Mouse (Mus musculus) testis, adult 2 months (tissue): ENCODE measurements around the gene Olfr643. TPM values are rescaled to one million over a fixed set of nuclear protein-coding genes. Genes with fewer than 3 reads are reported as not detected.

Experiments used
- H3K27ac ChIP-seq: fragments of 200-500 bp; 2 replicates; pipeline ENCODE4 v1.5.1; 2012; ENCODE audit warnings: low read depth, low read length; ENCODE audit not compliant: control insufficient read depth, insufficient read depth
- H3K27me3 ChIP-seq: fragments of 200-500 bp; 2 replicates; pipeline ENCODE4 v1.6.1; 2012; ENCODE audit warnings: mild to moderate bottlenecking, low read length, moderate library complexity; ENCODE audit not compliant: control insufficient read depth, insufficient read depth
- H3K36me3 ChIP-seq: fragments of 200-500 bp; 2 replicates; pipeline ENCODE4 v1.6.1; 2012; ENCODE audit warnings: mild to moderate bottlenecking, low read length; ENCODE audit not compliant: control insufficient read depth, insufficient read depth
- H3K4me1 ChIP-seq: fragments of 200-500 bp; 2 replicates; pipeline ENCODE4 v1.6.1; 2012; ENCODE audit warnings: low read length; ENCODE audit not compliant: control insufficient read depth, insufficient read depth
- H3K4me3 ChIP-seq: fragments of 200-500 bp; 2 replicates; pipeline ENCODE4 v1.5.1; 2012; ENCODE audit warnings: low read depth, mild to moderate bottlenecking, low read length, moderate library complexity, mixed read lengths; ENCODE audit not compliant: control insufficient read depth
- CTCF ChIP-seq: fragments of 200-500 bp; IDR thresholded peaks from 2 replicates; pipeline ENCODE4 v1.5.1; 2012; ENCODE audit warnings: low read depth, mild to moderate bottlenecking, inconsistent platforms, low read length, moderate library complexity; ENCODE audit not compliant: control insufficient read depth, insufficient read depth, insufficient replicate concordance
- POLR2A ChIP-seq: fragments of 200-500 bp; IDR thresholded peaks from 2 replicates; pipeline ENCODE4 v1.6.1; 2012; ENCODE audit warnings: low read depth, mild to moderate bottlenecking, inconsistent platforms, low read length, moderate library complexity; ENCODE audit not compliant: control insufficient read depth
- polyA plus RNA-seq: library from polyadenylated mRNA; depleted of rRNA; stranded (reverse); fragments of >200 nt; gene quantifications from 2 replicates; pipeline ENCODE4 v1.2.3, GENCODE M21; 2012

The Olfr643 gene
- polyA plus RNA-seq, 1 experiment: 0.51 TPM

GRCm38 (mm10) chr7:104059215-104059614 lies 78.0 kb downstream of the Olfr643 start:
- H3K36me3 ChIP-seq: no peaks in the 10 kb centered on the region
- no peak overlapping the region for H3K4me3 ChIP-seq
- H3K27ac ChIP-seq: no peak overlapping the region
- no peak for TF ChIP-seq POLR2A
- no peak for TF ChIP-seq CTCF
- no peaks in the 10 kb centered on the region for H3K27me3 ChIP-seq
- H3K4me1 ChIP-seq: no peaks in the 10 kb centered on the region

DNA sequence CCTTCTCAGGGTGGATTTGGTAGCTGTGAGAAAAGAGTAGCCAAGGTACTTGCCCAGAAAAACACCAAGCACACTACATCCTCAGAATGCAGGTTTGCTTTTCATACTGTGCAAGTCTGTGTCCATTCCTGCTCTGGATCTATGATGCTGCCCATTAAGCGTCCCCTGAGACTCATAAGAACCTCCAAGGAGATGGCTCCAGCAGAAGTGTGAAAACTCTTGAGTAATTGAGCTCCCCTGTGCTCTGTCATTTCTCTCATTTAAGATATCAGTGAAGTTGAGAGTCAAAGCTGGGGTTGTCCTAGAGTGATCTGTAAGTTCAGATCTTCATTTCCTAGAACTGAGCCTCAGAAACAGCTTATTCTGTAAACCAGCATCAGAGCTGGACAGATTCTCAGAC lies 84.6 kb downstream of the Olfr643 start, which contains the start of gene Olfr642:
Gene Olfr642 (minus strand): TSS at position 101 of the 400 bp plus-strand sequence.
- no peak within 1 kb of the TSS for H3K27ac ChIP-seq
- no peak within 1 kb of the TSS for H3K4me3 ChIP-seq
- TF ChIP-seq CTCF (no peak), POLR2A (no peak)
- H3K27me3 ChIP-seq: no peaks in the 10 kb centered on the region
- no peaks in the 10 kb centered on the region for H3K36me3 ChIP-seq
- no peaks in the 10 kb centered on the region for H3K4me1 ChIP-seq

DNA sequence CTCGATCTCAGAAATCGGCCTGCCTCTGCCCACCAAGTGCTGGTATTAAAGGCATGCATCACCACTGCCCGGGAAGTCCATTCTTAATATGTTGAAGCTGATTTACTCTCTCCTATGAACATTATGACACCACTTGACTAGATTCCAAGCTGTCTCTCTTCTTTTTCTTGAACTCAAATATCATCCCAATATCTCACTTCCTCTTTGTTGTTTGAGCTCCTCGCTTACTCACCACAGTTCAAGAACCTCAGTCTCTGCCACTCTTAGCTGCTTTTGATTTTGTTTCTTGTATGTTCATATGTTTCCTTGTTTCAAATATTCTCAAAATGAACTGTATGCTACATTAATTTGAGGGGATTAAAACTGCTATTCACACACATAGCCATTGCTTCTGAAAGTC lies 86.5 kb downstream of the Olfr643 start:
- Histone ChIP-seq H3K27me3 (no peaks in the 10 kb centered on the region), H3K27ac (no peak overlapping the region), H3K4me1 (no peaks in the 10 kb centered on the region), H3K4me3 (no peak overlapping the region), H3K36me3 (no peaks in the 10 kb centered on the region)
- TF ChIP-seq CTCF (no peak), POLR2A (no peak)

DNA sequence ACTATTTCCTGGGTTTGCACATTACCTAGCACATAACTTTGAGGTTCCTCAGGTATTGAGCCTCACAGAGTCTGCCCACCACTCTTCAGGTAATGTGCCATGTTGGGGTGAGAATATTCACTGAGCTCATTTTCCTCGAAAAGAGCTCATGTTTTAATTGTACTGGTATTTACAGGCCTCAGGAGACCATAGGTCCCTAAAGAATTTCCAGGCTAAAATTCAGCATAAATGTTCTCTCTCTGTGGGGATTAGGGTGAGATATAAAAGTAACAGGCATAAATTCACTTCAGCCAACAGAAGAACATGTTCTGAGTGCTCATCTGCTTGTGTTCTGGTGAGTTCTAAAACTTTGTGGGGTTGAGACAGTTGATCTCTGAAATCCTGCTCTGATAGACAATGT lies 102.1 kb downstream of the Olfr643 start, which contains the start of gene Olfr641:
Gene Olfr641 (plus strand): TSS at position 301 of the 400 bp plus-strand sequence.
- Histone ChIP-seq H3K27me3 (no peaks in the 10 kb centered on the region), H3K4me1 (no peaks in the 10 kb centered on the region), H3K36me3 (no peaks in the 10 kb centered on the region), H3K27ac (no peak within 1 kb of the TSS), H3K4me3 (no peak within 1 kb of the TSS)
- TF ChIP-seq CTCF (no peak), POLR2A (no peak)

GRCm38 (mm10) chr7:104026978-104027377 lies 110.2 kb downstream of the Olfr643 start:
- Histone ChIP-seq H3K4me1 (no peaks in the 10 kb centered on the region), H3K27me3 (no peaks in the 10 kb centered on the region), H3K36me3 (no peaks in the 10 kb centered on the region), H3K4me3 (no peak overlapping the region), H3K27ac (no peak overlapping the region)
- no peak for TF ChIP-seq CTCF
- no peak for TF ChIP-seq POLR2A

GRCm38 (mm10) chr7:104025473-104025872 lies 111.7 kb downstream of the Olfr643 start, which contains the start of gene Olfr640:
Olfr640 (minus strand) TSS chr7:104025573.
- H3K36me3 ChIP-seq: no peaks in the 10 kb centered on the region
- TF ChIP-seq CTCF: no peak
- no peak for TF ChIP-seq POLR2A
- H3K27ac ChIP-seq: no peak within 1 kb of the TSS
- no peak within 1 kb of the TSS for H3K4me3 ChIP-seq
- H3K27me3 ChIP-seq: no peaks in the 10 kb centered on the region
- H3K4me1 ChIP-seq: no peaks in the 10 kb centered on the region

DNA sequence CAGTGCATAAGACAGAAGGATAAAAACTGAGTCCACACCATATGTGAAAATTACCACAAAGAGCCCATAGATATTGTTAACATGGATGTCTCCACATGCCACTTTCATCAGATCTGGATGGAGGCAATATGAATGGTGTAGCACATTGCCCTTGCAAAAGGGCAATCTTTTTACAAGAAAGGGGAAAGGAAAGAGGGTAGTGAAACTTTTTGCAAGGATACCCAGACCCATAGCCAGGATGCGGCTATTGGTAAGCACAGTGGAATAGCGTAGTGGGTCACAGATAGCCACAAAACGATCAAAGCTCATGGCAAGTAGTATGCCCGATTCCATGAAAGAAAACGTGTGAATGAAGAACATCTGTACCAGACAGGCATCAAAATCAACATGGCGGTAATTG lies 115.6 kb downstream of the Olfr643 start:
- Histone ChIP-seq H3K4me1 (no peaks in the 10 kb centered on the region), H3K4me3 (no peak overlapping the region), H3K36me3 (no peaks in the 10 kb centered on the region), H3K27me3 (no peaks in the 10 kb centered on the region), H3K27ac (no peak overlapping the region)
- TF ChIP-seq CTCF (no peak), POLR2A (no peak)

DNA sequence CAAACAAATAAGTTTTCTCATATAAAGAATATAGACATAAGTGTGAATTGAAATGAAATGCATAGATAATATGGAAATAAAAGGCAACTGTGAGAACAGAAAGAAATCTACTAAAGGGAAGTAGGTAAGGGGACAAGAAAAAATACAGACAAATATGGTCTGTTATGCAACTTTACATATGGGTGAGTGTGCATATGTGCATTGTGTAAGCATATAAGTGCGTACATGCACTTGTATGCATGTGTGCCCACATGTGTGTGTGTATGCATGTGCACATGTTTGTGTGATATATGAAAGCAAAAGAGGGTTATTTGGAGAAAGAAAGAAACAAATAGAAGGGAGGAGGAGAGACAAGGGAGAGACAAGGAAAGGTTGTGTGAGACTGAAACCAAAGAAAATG lies 118.3 kb downstream of the Olfr643 start:
- Histone ChIP-seq H3K27ac (no peak overlapping the region), H3K4me1 (no peaks in the 10 kb centered on the region), H3K27me3 (no peaks in the 10 kb centered on the region), H3K36me3 (no peaks in the 10 kb centered on the region), H3K4me3 (no peak overlapping the region)
- TF ChIP-seq POLR2A: no peak
